Comparison of ENCODE assay signal across 8 mouse cellular contexts in the genomic region with DNA sequence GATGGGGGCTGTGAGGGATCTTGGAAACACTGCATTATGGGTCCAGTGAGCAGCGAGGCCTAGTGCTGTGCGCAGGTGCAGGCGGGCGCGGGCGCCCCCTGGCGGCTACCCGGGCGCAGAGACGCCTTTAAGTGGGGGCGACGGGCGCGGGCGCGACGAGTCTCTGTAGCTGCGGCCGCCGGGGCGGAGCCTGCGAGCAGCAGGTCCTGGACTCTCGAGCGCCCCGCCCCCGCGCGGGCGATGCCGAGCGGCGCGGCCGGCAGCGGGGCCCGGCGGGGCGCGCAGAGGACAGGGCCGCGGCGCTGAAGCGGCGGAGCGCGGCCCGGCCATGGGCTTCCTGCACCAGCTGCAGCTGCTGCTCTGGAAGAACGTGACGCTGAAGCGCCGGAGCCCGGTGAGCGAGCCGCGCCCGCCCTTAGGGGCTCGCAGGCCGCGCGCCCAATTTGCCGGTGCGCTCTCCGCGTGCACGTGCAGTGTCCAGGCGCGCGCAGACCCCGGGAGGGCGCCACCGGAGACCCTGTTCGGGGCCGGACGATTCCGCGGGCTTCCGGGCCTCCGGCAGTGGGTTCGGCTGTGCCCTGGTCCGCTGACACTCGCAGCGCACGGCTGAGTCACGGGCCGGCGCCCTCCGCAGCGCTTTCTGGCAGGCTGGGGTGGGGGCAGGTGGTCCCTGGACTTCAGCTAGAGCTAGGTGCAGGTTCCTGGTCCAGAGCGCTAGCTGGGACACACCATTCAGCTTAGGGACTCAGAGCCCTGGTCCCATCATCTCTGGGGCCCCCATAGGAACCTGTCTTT. TPM values are rescaled to one million over a fixed set of nuclear protein-coding genes. Genes with fewer than 3 reads are reported as not detected.
DNase-seq lines count a peak whose midpoint lies in the region; ATAC-seq lines count a peak whose summit lies in the region.

A gene (plus strand): TSS at position 262 of the 795 bp plus-strand sequence.

- H3K27me3 ChIP-seq in hindbrain, embryonic 12.5 days = peaks cover 54% of the 10 kb centered on the region

- H3K4me3 ChIP-seq in hindbrain, embryonic 12.5 days = peak within 1 kb of the TSS; percentile 63

- H3K36me3 ChIP-seq in hindbrain, embryonic 12.5 days = peaks cover 5% of the 10 kb centered on the region; the same call in 1 of the 2 replicates

- peak within 1 kb of the TSS; percentile 80 for H3K4me2 ChIP-seq in hindbrain, embryonic 12.5 days (replicated peaks)

- H3K4me1 ChIP-seq in hindbrain, embryonic 12.5 days = peaks cover 31% of the 10 kb centered on the region

- ATAC-seq in hindbrain, embryonic 12.5 days (ENCODE audit: low FRiP score) = peak; percentile 89

- H3K9ac ChIP-seq in hindbrain, embryonic 12.5 days = peak within 1 kb of the TSS; percentile 86

- peak within 1 kb of the TSS; percentile 82 for H3K27ac ChIP-seq in hindbrain, embryonic 12.5 days

- WGBS in hindbrain, embryonic 12.5 days = under 1% methylated on average over 69 of the region's 89 CpGs

- no peaks in the 10 kb centered on the region for H3K9me3 ChIP-seq in hindbrain, embryonic 12.5 days (replicated peaks)

- peak; percentile 96 for DNase-seq in Muller cell, postnatal 12 days (ENCODE audit: inconsistent ontology term)
- DNase-seq in cerebellum, adult 9-11 months = peak; percentile 98
- peak; percentile 93 for DNase-seq in frontal cortex, postnatal 10 days (ENCODE audit: low spot score in 2 of 2)
- peak; percentile 94 to 95 for DNase-seq in layer of hippocampus, postnatal 14 days (ENCODE audit: low spot score in 2 of 2)
- DNase-seq in lung, postnatal 14 days = peak; percentile 93
- peak; percentile 84 for DNase-seq in retina, adult 2 months (ENCODE audit: low read depth, low spot score)
- DNase-seq in thymus, postnatal 36 days = peak; percentile 95 to 96

RNA-seq across cellular contexts. Expression of the gene that starts here (rescaled TPM):
- polyA plus RNA-seq in hindbrain, embryonic 12.5 days (2016; fragmentation: Nextera tagmentation; extraction: Ambion mirVana) = 10.1 and 10.6 TPM in 2 replicates
- total RNA-seq in layer of hippocampus, postnatal 14 days (2021) = 100 to 1,000 TPM; 140 to 141 TPM

Comparison
In these comparisons a context has a peak if more than half of its experiments do, and no peak if none do; other contexts are left out.
1. Peak in every context shown above with its lines: DNase-seq, ATAC-seq, H3K4me3 ChIP-seq and H3K27ac ChIP-seq.